Mouse (Mus musculus) heart, embryonic 10.5 days (tissue): ENCODE measurements around the gene Taldo1. TPM values are rescaled to one million over a fixed set of nuclear protein-coding genes. Genes with fewer than 3 reads are reported as not detected.
"Not testable (repeated sequence)": the region's sequence is repeated elsewhere in the genome, so short reads cannot be mapped to it uniquely, and the experiment has no call there.

ENCODE experiments used
- DNase-seq: peaks from one replicate; pipeline ENCODE4 v3.0.0-alpha.2; 2017; ENCODE audit warnings: low spot score
- H3K27ac ChIP-seq: fragments of 300-500 bp; sonication (generic); 2 replicates; pipeline ENCODE4 v1.5.1; 2016; ENCODE audit warnings: mild to moderate bottlenecking
- H3K27me3 ChIP-seq: fragments of 300-500 bp; sonication (generic); 2 replicates; pipeline ENCODE4 v1.6.1; 2016; ENCODE audit warnings: mild to moderate bottlenecking; ENCODE audit not compliant: poor library complexity, insufficient read depth, severe bottlenecking
- H3K36me3 ChIP-seq: fragments of 300-500 bp; sonication (generic); 2 replicates; pipeline ENCODE4 v1.6.1; 2016; ENCODE audit warnings: mild to moderate bottlenecking, moderate library complexity
- H3K4me1 ChIP-seq: fragments of 300-500 bp; sonication (generic); 2 replicates; pipeline ENCODE4 v1.6.1; 2016; ENCODE audit warnings: mild to moderate bottlenecking
- H3K4me3 ChIP-seq: fragments of 300-500 bp; sonication (generic); 2 replicates; pipeline ENCODE4 v1.5.1; 2016; ENCODE audit warnings: mild to moderate bottlenecking, moderate library complexity
- H3K9me3 ChIP-seq: fragments of 300-500 bp; sonication (generic); 2 replicates; pipeline ENCODE4 v1.6.1; 2016; ENCODE audit warnings: mild to moderate bottlenecking, moderate library complexity
- WGBS: fragments of 180-500 bp; shearing (Covaris S2); methylation state at CpG from one replicate; pipeline ENCODE4 v1.1.7; 2016; 5-methylcytosine and 5-hydroxymethylcytosine counted together
- polyA plus RNA-seq: library from polyadenylated mRNA; unstranded; fragments of >200 nt; fragmentation: Nextera tagmentation; extraction: Ambion mirVana; gene quantifications from 2 replicates; pipeline ENCODE4 v1.2.1, GENCODE M21; 2016

The Taldo1 gene
- polyA plus RNA-seq, 1 experiment from 2014 or later: 285 TPM

DNA sequence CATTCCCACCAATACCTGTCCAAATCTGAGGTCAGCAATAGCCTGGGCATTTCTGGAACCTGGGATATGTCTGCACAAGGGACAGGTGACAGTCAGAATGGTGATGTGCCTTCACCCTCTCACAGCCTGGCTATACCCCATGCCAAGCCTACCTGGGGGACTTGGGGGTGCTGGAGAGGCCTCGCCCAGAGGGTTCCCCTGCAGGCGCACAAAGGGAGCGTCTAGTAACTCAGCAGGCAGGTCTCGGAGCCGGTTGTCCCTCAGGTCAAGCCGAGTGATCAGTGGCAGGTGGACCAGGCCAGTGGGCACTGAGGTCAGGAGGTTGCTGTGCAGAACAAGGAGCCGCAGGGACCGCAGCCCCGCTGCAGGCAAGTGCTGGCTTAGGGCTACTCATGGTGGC lies 49.5 kb downstream of the Taldo1 start:
- H3K27me3 ChIP-seq: no peaks in the 10 kb centered on the region
- no peaks in the 10 kb centered on the region for H3K9me3 ChIP-seq
- WGBS: 86% methylated on average over 9 of the region's 9 CpGs
- DNase-seq: peak; percentile 72
- H3K27ac ChIP-seq: no peak overlapping the region
- peaks cover 47% of the 10 kb centered on the region for H3K4me1 ChIP-seq
- peaks cover 47% of the 10 kb centered on the region for H3K36me3 ChIP-seq
- H3K4me3 ChIP-seq: no peak overlapping the region

DNA sequence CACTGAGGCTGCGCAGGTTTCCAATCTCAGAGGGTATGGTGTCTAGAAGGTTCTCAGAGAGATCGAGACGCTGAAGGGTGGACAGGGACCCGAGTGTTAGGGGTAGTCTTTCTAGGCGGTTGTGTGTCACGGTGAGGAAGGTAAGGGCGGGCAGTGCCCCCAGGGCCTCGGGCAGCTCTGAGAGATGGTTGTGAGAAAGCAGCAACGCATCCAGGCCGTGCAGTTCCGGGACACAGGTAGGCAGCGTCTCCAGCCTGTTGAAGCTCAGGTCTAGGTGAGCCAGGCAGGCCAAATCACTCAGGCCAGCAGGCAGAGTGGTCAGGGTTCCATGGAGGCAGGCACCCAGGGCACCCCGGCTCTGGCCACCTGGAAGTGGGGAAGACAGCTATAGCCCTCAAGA lies 50.2 kb downstream of the Taldo1 start:
- peak; percentile 73 for DNase-seq
- H3K27ac ChIP-seq: peak overlapping the region; percentile 88; the same call in 1 of the 2 replicates
- 89% methylated on average over 13 of the region's 13 CpGs for WGBS
- H3K4me1 ChIP-seq: peaks cover 41% of the 10 kb centered on the region
- H3K36me3 ChIP-seq: peaks cover 47% of the 10 kb centered on the region
- H3K4me3 ChIP-seq: peak overlapping the region; percentile 66
- no peaks in the 10 kb centered on the region for H3K27me3 ChIP-seq
- no peaks in the 10 kb centered on the region for H3K9me3 ChIP-seq

DNA sequence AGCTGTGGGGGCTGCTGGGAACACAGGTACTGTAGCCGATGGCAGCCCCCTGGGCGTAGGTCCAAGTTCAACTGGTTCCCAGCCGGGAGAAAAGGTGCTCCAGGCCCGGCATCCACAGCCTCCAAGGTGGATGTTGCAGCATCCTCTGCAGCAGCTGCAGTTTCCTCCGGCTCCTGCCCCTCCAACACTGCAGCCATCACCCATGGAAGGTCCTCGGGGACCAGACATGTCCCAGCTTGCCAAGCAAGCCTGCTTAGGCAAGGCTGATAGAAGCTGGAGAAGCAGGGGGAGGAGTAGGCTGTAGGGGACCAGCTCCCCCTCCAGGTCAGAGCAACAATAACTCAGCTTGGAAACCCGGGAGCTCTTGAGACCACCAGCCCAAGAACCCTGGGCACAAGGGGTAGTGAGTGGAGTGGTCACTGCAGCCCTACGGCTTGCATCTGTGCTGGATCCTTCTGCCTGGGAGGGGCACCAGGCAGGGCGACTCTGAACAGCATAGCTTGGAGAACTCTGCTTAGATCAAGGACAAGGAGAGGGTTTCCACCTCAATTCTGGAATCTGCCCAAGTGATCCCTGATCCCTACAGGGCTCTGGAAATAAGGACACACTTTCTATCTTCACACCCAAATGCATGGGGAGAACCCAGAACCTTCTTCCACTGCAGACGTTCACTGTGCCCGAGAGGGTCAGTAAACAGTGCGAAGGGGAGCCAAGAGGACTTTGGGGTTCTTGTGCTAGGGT lies 51.3 kb downstream of the Taldo1 start:
- H3K9me3 ChIP-seq: no peaks in the 10 kb centered on the region
- peak; percentile 76 for DNase-seq
- H3K4me1 ChIP-seq: peaks cover 41% of the 10 kb centered on the region
- WGBS: 31% methylated on average over 12 of the region's 12 CpGs
- peaks cover 44% of the 10 kb centered on the region for H3K36me3 ChIP-seq
- H3K27ac ChIP-seq: peak overlapping the region; percentile 88
- peak overlapping the region; percentile 66 for H3K4me3 ChIP-seq
- H3K27me3 ChIP-seq: no peaks in the 10 kb centered on the region

DNA sequence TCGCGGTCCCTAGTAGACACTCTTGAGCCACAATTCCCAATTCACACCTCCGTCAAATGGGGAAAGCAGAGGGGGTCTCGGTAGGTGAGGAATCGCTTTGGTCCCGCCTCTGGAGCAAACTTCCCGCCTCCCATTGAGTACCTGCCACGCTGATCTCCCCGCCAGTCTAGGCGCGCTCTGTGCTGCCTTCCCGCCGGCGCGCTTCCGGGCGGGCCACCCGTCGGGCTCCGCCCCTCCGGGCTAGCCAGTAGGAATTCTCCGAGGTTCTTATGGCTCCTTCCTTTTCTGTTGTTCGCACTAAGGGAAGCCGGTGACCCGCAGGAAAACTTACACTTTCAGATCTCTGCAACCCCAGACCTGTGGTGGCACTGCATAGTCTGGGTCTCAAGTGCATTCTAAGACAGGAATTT lies 51.8 kb downstream of the Taldo1 start, which contains the start of gene Pidd1:
TSS of gene Pidd1 (minus strand) at position 198 of the 410 bp plus-strand sequence.
- under 1% methylated on average over 25 of the region's 25 CpGs for WGBS
- DNase-seq: peak; percentile 92
- Histone ChIP-seq H3K36me3 (peaks cover 44% of the 10 kb centered on the region), H3K4me3 (peak within 1 kb of the TSS; percentile 66), H3K27me3 (no peaks in the 10 kb centered on the region), H3K27ac (peak within 1 kb of the TSS; percentile 88), H3K9me3 (no peaks in the 10 kb centered on the region), H3K4me1 (peaks cover 47% of the 10 kb centered on the region)

DNA sequence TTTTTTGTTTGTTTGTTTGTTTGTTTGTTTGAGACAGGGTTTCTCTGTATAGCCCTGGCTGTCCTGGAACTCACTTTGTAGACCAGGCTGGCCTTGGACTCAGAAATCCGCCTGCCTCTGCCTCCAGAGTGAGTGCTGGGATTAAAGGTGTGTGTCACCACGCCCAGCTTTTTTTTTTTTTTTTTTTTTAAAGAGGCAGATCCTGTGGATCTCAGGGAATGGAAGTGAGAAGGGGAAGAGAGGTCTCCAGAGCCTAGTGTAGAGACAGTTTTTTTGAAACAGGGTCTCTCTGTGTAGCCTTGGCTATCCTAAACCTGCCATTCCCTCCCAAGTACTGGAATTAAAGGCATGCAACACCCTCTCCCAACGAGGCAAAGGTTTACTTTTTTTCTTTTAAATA lies 54.4 kb downstream of the Taldo1 start:
- DNase-seq, H3K27me3 ChIP-seq, H3K9me3 ChIP-seq: not testable (repeated sequence)
- H3K27ac ChIP-seq: peak overlapping the region; percentile 97
- peak overlapping the region; percentile 84; the same call in 1 of the 2 replicates for H3K4me3 ChIP-seq
- H3K36me3 ChIP-seq: peaks cover 44% of the 10 kb centered on the region
- peaks cover 37% of the 10 kb centered on the region for H3K4me1 ChIP-seq
- 70% methylated on average over 3 of the region's 3 CpGs for WGBS

DNA sequence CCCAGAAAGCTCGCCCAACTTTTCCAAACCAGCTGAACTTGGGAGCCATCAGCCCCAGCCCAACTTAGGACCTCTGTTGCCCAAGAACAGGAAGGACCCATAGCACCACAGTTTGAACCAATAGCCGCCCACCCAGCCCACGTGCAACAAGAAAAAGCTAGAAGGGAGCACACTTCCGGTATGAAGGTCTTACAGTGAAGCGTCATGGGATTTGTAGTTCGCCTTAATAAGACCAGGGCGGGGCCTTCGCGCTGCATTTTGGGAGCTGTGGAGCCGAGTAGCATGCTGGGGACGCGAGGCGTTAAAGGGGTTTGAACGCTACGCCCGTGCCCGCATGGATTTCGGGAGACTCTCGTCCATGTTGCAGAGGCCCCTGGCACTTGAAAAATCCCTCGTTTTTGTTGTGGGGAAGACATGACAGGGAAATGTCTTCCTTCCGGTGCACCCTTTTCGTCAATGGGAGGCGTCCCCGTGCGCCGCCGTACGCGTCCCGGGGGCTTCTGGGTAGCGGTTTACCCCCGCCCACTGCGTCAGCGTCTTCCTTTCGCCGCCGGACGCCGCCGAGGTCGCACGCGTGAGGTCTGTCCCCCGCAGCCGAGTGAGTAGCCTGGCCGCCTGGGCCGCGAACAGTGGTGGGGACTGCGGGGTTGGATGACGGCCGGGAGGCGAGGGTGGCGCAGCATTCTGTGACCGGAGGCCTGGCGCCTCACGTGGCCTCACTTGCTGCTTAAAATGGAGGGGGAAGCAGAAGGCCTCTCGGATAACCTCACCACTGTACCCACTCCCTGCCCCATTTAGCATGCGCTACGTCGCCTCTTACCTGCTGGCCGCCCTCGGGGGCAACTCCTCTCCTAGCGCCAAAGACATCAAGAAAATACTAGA lies 55.4 kb downstream of the Taldo1 start, which contains the start of gene Rplp2:
TSS of gene Rplp2 (plus strand) at position 261 of the 882 bp plus-strand sequence.
- peak; percentile 97 for DNase-seq
- Histone ChIP-seq H3K9me3 (no peaks in the 10 kb centered on the region), H3K27ac (peak within 1 kb of the TSS; percentile 97), H3K4me3 (peak within 1 kb of the TSS; percentile 84), H3K27me3 (no peaks in the 10 kb centered on the region), H3K36me3 (peaks cover 44% of the 10 kb centered on the region), H3K4me1 (peaks cover 27% of the 10 kb centered on the region)
- under 1% methylated on average over 63 of the region's 63 CpGs for WGBS

DNA sequence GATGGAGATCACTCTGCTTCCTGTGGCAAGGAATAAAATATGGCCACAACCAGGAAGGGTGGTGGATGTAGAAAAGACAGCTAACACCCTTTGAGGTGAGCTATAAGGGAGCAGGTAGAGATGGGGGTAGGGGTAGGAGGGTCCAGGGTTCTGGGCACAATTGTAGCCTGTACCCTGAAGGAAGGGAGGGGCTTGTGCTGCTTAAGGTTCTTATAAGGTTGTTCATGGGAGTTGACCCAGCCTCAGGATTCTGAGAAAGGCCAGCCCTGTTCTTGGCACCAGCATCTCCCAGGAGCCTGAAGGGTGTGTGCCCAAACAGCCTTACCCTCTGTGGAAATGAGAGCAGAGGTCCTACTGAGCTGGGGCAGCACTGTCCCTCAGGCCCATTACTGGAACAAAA lies 59.9 kb downstream of the Taldo1 start:
- no peak for DNase-seq
- Histone ChIP-seq H3K36me3 (peaks cover 42% of the 10 kb centered on the region), H3K27ac (no peak overlapping the region), H3K4me1 (peaks cover 36% of the 10 kb centered on the region), H3K9me3 (no peaks in the 10 kb centered on the region), H3K4me3 (no peak overlapping the region), H3K27me3 (no peaks in the 10 kb centered on the region)

Other genes with a start within 250 kb of the Taldo1 start
- 103 and 105 TPM in 2 replicates for gene Rnh1, start 219.3 kb upstream of the Taldo1 start, polyA plus RNA-seq
- gene Hras, start 198.2 kb upstream of the Taldo1 start, polyA plus RNA-seq: 89.6 and 92.6 TPM in 2 replicates
- gene Lrrc56, start 198.0 kb upstream of the Taldo1 start, polyA plus RNA-seq: 3.3 and 6.7 TPM in 2 replicates
- 1.4 and 2.1 TPM in 2 replicates for gene Lmntd2, start 178.1 kb upstream of the Taldo1 start, polyA plus RNA-seq
- 22.6 and 41.4 TPM in 2 replicates for gene Rassf7, start 176.3 kb upstream of the Taldo1 start, polyA plus RNA-seq
- 73.5 and 84.7 TPM in 2 replicates for gene Phrf1, start 163.4 kb upstream of the Taldo1 start, polyA plus RNA-seq
- gene Irf7, start 125.7 kb upstream of the Taldo1 start, polyA plus RNA-seq: 0.39 and 0.60 TPM in 2 replicates
- not detected in 2 replicates for gene Cdhr5, start 115.4 kb upstream of the Taldo1 start, polyA plus RNA-seq
- gene Sct, start 113.1 kb upstream of the Taldo1 start, polyA plus RNA-seq: 1.7 and 5.0 TPM in 2 replicates
- 0.13 TPM in 1 of 2 replicates, not detected in the other for gene Drd4, start 100.2 kb upstream of the Taldo1 start, polyA plus RNA-seq
- gene Deaf1, start 64.5 kb upstream of the Taldo1 start, polyA plus RNA-seq: 35.6 and 39.4 TPM in 2 replicates
- gene Tmem80, start 64.5 kb upstream of the Taldo1 start, polyA plus RNA-seq: 39.5 and 41.2 TPM in 2 replicates
- 3.1 and 8.2 TPM in 2 replicates for gene Eps8l2, start 53.3 kb upstream of the Taldo1 start, polyA plus RNA-seq
- gene Gatd1, start 21.9 kb downstream of the Taldo1 start, polyA plus RNA-seq: 29.5 and 37.4 TPM in 2 replicates
- gene Cend1, start 37.3 kb downstream of the Taldo1 start, polyA plus RNA-seq: 13.7 and 23.5 TPM in 2 replicates
- 22.6 and 30.8 TPM in 2 replicates for gene Slc25a22, start 45.7 kb downstream of the Taldo1 start, polyA plus RNA-seq
- 18.0 and 18.2 TPM in 2 replicates for gene Pidd1, start 51.8 kb downstream of the Taldo1 start, polyA plus RNA-seq
- 882 and 900 TPM in 2 replicates for gene Rplp2, start 55.2 kb downstream of the Taldo1 start, polyA plus RNA-seq
- gene Pnpla2, start 63.0 kb downstream of the Taldo1 start, polyA plus RNA-seq: 28.3 and 38.9 TPM in 2 replicates
- 14.0 and 14.6 TPM in 2 replicates for gene Cracr2b, start 68.9 kb downstream of the Taldo1 start, polyA plus RNA-seq
- 23.1 and 38.2 TPM in 2 replicates for gene Cd151, start 75.2 kb downstream of the Taldo1 start, polyA plus RNA-seq
- gene Polr2l, start 82.9 kb downstream of the Taldo1 start, polyA plus RNA-seq: 73.2 and 74.5 TPM in 2 replicates
- 69.0 and 70.8 TPM in 2 replicates for gene Tspan4, start 83.0 kb downstream of the Taldo1 start, polyA plus RNA-seq
- 40.5 and 45.3 TPM in 2 replicates for gene Chid1, start 147.7 kb downstream of the Taldo1 start, polyA plus RNA-seq
- 79.5 and 79.9 TPM in 2 replicates for gene Ap2a2, start 170.0 kb downstream of the Taldo1 start, polyA plus RNA-seq